Mouse (Mus musculus) kidney, postnatal 0 days (tissue): ENCODE data around the gene Fam20a. TPM values are rescaled to one million over a fixed set of nuclear protein-coding genes. Genes with fewer than 3 reads are reported as not detected.
A peak's percentile ranks its signal among the peaks of the same experiment; 100 is the strongest.

ENCODE experiments used
- ATAC-seq: fragments of 200-750 bp; cut with Nextera tagmentation; replicated peaks from 2 replicates; pipeline ENCODE4 v1.8.0; 2017; ENCODE audit warnings: low read depth, moderate number of reproducible peaks, moderate TSS enrichment, moderate library complexity; ENCODE audit not compliant: low FRiP score
- DNase-seq: peaks from one replicate; pipeline ENCODE4 v3.0.0-alpha.2; 2016; ENCODE audit warnings: low spot score
- H3K27ac ChIP-seq: fragments of 300-500 bp; sonication (generic); 2 replicates; pipeline ENCODE4 v1.5.1; 2014; ENCODE audit warnings: mild to moderate bottlenecking
- H3K27me3 ChIP-seq: fragments of 300-500 bp; sonication (generic); 2 replicates; pipeline ENCODE4 v1.6.1; 2014; ENCODE audit warnings: low read length, mixed read lengths; ENCODE audit not compliant: insufficient read depth
- H3K36me3 ChIP-seq: fragments of 300-500 bp; sonication (generic); 2 replicates; pipeline ENCODE4 v1.6.1; 2014; ENCODE audit warnings: low read length, mixed read lengths; ENCODE audit not compliant: insufficient read depth
- H3K4me1 ChIP-seq: fragments of 300-500 bp; sonication (generic); replicated peaks from 2 replicates; pipeline ENCODE4 v1.6.1; 2014; ENCODE audit warnings: antibody characterized with exemption, low read length, mixed read lengths; ENCODE audit not compliant: insufficient read depth
- H3K4me2 ChIP-seq: fragments of 300-500 bp; sonication (generic); 2 replicates; pipeline ENCODE4 v1.6.1; 2014; ENCODE audit warnings: mild to moderate bottlenecking, low read length, moderate library complexity, mixed read lengths
- H3K4me3 ChIP-seq: fragments of 300-500 bp; sonication (generic); replicated peaks from 2 replicates; pipeline ENCODE4 v1.5.1; 2014; ENCODE audit warnings: low read depth, low read length
- H3K9ac ChIP-seq: fragments of 300-500 bp; sonication (generic); 2 replicates; pipeline ENCODE4 v1.6.1; 2014; ENCODE audit warnings: low read depth, low read length
- H3K9me3 ChIP-seq: fragments of 300-500 bp; sonication (generic); replicated peaks from 2 replicates; pipeline ENCODE4 v1.6.1; 2016; ENCODE audit warnings: low read length, inconsistent platforms, mixed read lengths
- CTCF ChIP-seq: IDR thresholded peaks from 2 replicates; pipeline ENCODE4 v1.5.1; 2016; ENCODE audit warnings: antibody characterized with exemption, low read depth, mild to moderate bottlenecking, moderate library complexity
- WGBS: fragments of 180-500 bp; shearing (Covaris S2); extraction: QIAGEN DNeasy Blood & Tissue Kit; methylation state at CpG from one replicate; pipeline ENCODE4 v1.1.7; 2014; 5-methylcytosine and 5-hydroxymethylcytosine counted together
- polyA plus RNA-seq: library from polyadenylated mRNA; unstranded; fragments of >200 nt; fragmentation: Nextera tagmentation; extraction: Ambion mirVana; gene quantifications from 2 replicates; pipeline ENCODE4 v1.2.1, GENCODE M21; 2015

Gene Fam20a
- polyA plus RNA-seq, 1 experiment from 2014 or later, result 5.8 TPM

DNA sequence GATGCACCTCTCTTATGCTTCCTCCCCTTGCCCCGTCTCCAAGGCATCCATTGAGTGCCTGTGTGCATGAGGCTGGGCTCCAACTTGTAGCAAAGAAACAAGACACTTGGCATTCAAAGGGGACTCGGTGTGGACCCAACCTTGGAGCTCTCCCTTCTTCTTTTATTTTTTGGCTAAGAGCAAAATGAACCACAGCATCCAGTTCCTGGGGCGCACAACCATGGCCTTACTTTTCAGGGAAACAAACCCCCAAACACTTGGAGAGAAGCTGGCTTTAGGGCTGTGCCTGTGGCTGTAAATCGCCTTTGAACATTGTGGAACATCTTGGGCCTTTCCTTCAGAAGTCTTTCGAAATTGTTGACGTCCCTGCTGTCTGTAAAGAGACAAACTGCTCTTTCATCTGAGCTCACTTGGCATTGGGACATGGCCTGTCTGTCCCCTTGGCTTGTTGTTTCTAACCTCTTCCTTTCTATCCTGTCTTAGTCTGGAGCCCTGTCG, 32.1 kb upstream of the Fam20a start:
- DNase-seq (no peak), ATAC-seq (no peak)
- TF ChIP-seq CTCF, result no peak
- Histone ChIP-seq H3K27me3 (no peaks in the 10 kb centered on the region), H3K4me2 (no peak overlapping the region), H3K4me3 (no peak overlapping the region), H3K36me3 (no peaks in the 10 kb centered on the region), H3K27ac (no peak overlapping the region), H3K9me3 (no peaks in the 10 kb centered on the region), H3K9ac (no peak overlapping the region), H3K4me1 (no peaks in the 10 kb centered on the region)
- WGBS, result 67% methylated on average over 7 of the region's 7 CpGs

DNA sequence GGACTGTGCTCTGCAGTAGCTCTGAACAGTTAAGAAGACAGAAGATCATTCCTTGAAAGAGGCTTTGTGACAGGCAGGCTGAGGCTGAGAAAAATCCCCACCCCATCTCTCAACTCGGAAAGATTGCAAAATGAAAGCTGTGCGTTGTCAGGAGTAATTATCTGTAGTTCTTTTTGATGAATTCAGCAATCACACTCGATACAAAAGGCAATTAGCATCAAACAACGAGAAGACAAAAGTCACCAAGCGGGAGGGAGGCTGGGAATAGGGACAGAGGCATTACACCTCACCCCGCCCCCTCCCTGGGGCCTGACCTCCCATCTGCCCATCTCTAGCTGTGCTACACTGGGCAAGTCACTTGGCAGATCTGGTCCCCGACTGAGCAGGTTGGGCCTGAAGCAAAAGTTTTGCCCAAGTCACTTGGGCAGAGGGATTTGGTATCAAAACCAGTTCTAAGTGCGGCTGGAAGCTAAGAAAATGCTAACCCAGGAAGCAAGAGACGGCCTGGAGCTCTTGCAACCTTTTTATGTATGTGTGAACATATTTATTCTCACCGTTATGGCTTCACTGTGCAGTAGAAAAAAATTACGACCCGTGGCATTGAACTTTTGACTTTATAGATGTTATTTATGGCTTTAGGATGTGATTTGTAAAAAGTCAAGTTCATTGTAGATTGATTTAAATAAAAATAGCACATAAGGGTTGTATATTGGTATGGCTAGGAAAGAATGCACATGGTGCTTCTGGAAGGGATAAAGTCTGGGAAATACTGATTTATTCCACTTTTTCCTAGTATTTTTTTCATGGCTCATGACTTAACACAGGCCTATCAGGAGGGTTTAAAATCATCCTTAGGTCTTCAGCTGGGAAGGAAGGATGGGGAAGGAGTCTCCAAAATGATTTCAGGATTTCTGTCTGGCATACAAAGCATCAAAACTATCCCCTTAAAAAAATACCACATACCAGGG, 29.8 kb upstream of the Fam20a start:
- peak; percentile 79 for DNase-seq
- no peaks in the 10 kb centered on the region for H3K36me3 ChIP-seq
- no peaks in the 10 kb centered on the region for H3K4me1 ChIP-seq
- no peak for TF ChIP-seq CTCF
- no peak overlapping the region for H3K27ac ChIP-seq
- no peak overlapping the region for H3K4me3 ChIP-seq
- H3K9me3 ChIP-seq, result no peaks in the 10 kb centered on the region
- ATAC-seq, result no peak
- H3K27me3 ChIP-seq, result no peaks in the 10 kb centered on the region
- no peak overlapping the region for H3K9ac ChIP-seq
- H3K4me2 ChIP-seq, result no peak overlapping the region
- WGBS, result 29% methylated on average over 12 of the region's 12 CpGs

DNA sequence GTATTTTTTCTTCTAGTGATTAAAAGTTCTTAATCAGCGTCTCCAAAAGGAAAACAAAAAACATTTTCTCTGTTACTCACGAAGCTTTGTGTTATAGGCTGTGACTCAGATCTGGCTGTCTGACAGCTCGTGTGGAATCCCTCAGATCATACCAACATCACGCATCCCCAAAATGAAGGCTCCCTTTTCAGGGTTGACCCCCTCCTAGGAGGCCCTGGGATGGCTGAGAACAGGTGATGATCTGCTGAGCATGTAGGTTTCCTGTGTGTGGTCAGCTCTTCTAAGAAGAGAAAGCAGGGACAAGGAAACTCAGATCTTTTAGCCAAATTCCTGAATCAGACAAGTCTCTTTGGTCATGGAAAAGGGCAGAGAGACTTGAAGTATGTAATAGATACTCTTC, 23.1 kb upstream of the Fam20a start:
- 63% methylated on average over 4 of the region's 4 CpGs for WGBS
- H3K4me3 ChIP-seq, result no peak overlapping the region
- no peak overlapping the region for H3K27ac ChIP-seq
- TF ChIP-seq CTCF, result no peak
- H3K27me3 ChIP-seq, result no peaks in the 10 kb centered on the region
- ATAC-seq (no peak), DNase-seq (no peak)
- H3K4me2 ChIP-seq, result no peak overlapping the region
- no peaks in the 10 kb centered on the region for H3K4me1 ChIP-seq
- no peaks in the 10 kb centered on the region for H3K36me3 ChIP-seq
- no peak overlapping the region for H3K9ac ChIP-seq
- H3K9me3 ChIP-seq, result no peaks in the 10 kb centered on the region

DNA sequence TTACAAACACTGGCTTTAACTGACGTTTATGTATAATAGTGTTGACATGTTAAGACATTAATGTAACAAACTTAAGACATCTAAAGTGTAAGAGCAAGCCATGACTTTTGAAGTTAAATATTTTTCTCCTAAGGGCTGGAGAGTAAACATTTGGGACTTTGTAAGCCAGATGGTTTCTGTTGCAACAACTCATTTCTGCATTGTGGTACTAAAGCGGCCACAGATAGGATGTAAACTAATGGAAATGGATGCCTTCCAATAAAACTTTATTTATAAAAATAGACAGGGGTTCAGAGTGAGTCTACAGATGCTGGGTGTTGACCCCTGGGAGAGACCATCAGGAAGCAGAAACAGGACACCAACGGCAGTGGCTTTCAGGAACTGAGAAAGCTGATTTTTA, 15.9 kb upstream of the Fam20a start:
- 41% methylated on average over 3 of the region's 3 CpGs for WGBS
- Histone ChIP-seq H3K4me3 (no peak overlapping the region), H3K4me1 (no peaks in the 10 kb centered on the region), H3K27me3 (no peaks in the 10 kb centered on the region), H3K9ac (no peak overlapping the region), H3K27ac (no peak overlapping the region), H3K9me3 (no peaks in the 10 kb centered on the region), H3K4me2 (no peak overlapping the region), H3K36me3 (no peaks in the 10 kb centered on the region)
- TF ChIP-seq CTCF, result no peak
- DNase-seq (peak; percentile 72), ATAC-seq (no peak)

DNA sequence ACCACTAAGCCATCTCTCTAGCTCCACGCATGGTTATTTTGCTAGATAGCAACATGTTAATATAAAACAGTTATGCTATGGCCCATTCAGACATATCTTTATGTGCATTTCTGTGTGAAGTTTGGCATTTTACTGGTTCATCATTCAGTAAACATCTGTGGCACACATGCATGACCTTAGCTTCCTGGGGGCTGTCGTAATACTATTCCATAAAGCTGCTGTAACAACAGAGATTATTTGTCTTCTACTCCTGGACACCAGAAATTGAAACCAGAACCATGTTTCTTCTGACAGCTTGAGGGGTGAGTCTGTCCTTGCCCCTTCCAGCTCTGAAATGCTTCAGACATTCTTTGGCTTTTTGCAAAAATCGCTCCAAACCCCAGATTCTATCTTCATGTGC, 14.3 kb upstream of the Fam20a start:
- no peak for TF ChIP-seq CTCF

DNA sequence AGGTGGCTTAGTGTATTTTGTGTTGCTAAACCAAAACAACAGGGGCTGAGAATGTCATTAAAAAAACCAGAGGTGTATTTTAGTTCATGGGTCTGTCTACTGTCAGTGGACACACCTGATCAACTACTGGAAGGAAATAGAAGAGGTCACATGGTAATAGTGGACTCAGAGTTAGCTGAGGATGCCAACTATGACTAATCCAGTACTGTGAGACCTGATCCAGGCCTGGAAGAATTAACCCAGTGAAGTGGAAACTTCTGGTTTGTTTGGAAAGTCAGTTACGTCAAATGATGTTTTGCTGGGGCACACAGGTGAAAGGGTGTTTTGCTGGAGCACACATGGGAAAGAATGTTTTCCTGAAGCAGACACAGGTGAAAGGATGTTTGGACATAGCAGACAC, 12.3 kb upstream of the Fam20a start:
- WGBS, result 68% methylated on average over 1 of the region's 1 CpGs
- no peaks in the 10 kb centered on the region for H3K36me3 ChIP-seq
- no peaks in the 10 kb centered on the region for H3K4me1 ChIP-seq
- TF ChIP-seq CTCF, result no peak
- H3K4me2 ChIP-seq, result no peak overlapping the region
- H3K9ac ChIP-seq, result no peak overlapping the region
- H3K27me3 ChIP-seq, result no peaks in the 10 kb centered on the region
- H3K27ac ChIP-seq, result no peak overlapping the region
- ATAC-seq, result no peak
- no peak for DNase-seq
- no peak overlapping the region for H3K4me3 ChIP-seq
- H3K9me3 ChIP-seq, result no peaks in the 10 kb centered on the region

More for the DNA sequence above, 14.3 kb upstream of the Fam20a start:
- no peaks in the 10 kb centered on the region for H3K27me3 ChIP-seq
- H3K9me3 ChIP-seq, result no peaks in the 10 kb centered on the region
- no peaks in the 10 kb centered on the region for H3K36me3 ChIP-seq
- H3K27ac ChIP-seq, result no peak overlapping the region
- H3K4me3 ChIP-seq, result no peak overlapping the region
- H3K4me2 ChIP-seq, result no peak overlapping the region
- no peak overlapping the region for H3K9ac ChIP-seq
- ATAC-seq (no peak), DNase-seq (no peak)
- WGBS, result 64% methylated on average over 3 of the region's 3 CpGs
- no peaks in the 10 kb centered on the region for H3K4me1 ChIP-seq
